Mouse (Mus musculus) intestine, embryonic 15.5 days (tissue): Measurements from ENCODE around the gene Lcn9. TPM values are rescaled to one million over a fixed set of nuclear protein-coding genes. Genes with fewer than 3 reads are reported as not detected.

Experiments used
- ATAC-seq: fragments of 200-750 bp; cut with Nextera tagmentation; 2 replicates; pipeline ENCODE4 v1.8.0; 2017; ENCODE audit warnings: moderate TSS enrichment, moderate library complexity
- H3K27ac ChIP-seq: fragments of 300-500 bp; sonication (generic); 2 replicates; pipeline ENCODE4 v1.5.1; 2015; ENCODE audit warnings: mild to moderate bottlenecking, inconsistent platforms
- H3K27me3 ChIP-seq: fragments of 300-500 bp; sonication (generic); replicated peaks from 2 replicates; pipeline ENCODE4 v1.6.1; 2015; ENCODE audit warnings: inconsistent platforms
- H3K36me3 ChIP-seq: fragments of 300-500 bp; sonication (generic); 2 replicates; pipeline ENCODE4 v1.6.1; 2015; ENCODE audit warnings: inconsistent platforms
- H3K4me1 ChIP-seq: fragments of 300-500 bp; sonication (generic); replicated peaks from 2 replicates; pipeline ENCODE4 v1.6.1; 2015; ENCODE audit warnings: inconsistent platforms
- H3K4me2 ChIP-seq: fragments of 300-500 bp; sonication (generic); replicated peaks from 2 replicates; pipeline ENCODE4 v1.6.1; 2015; ENCODE audit warnings: mild to moderate bottlenecking, inconsistent platforms
- H3K4me3 ChIP-seq: fragments of 300-500 bp; sonication (generic); replicated peaks from 2 replicates; pipeline ENCODE4 v1.5.1; 2015; ENCODE audit warnings: inconsistent platforms
- H3K9ac ChIP-seq: fragments of 300-500 bp; sonication (generic); 2 replicates; pipeline ENCODE4 v1.6.1; 2015; ENCODE audit warnings: inconsistent platforms
- H3K9me3 ChIP-seq: fragments of 300-500 bp; sonication (generic); 2 replicates; pipeline ENCODE4 v1.6.1; 2016; ENCODE audit warnings: inconsistent platforms
- WGBS: fragments of 180-500 bp; shearing (Covaris S2); methylation state at CpG from one replicate; pipeline ENCODE4 v1.1.7; 2015; 5-methylcytosine and 5-hydroxymethylcytosine counted together
- polyA plus RNA-seq: library from polyadenylated mRNA; unstranded; fragments of >200 nt; fragmentation: Nextera tagmentation; extraction: Ambion mirVana; gene quantifications from 2 replicates; pipeline ENCODE4 v1.2.1, GENCODE M21; 2015

The Lcn9 gene
- polyA plus RNA-seq, 1 experiment from 2014 or later: not detected

DNA sequence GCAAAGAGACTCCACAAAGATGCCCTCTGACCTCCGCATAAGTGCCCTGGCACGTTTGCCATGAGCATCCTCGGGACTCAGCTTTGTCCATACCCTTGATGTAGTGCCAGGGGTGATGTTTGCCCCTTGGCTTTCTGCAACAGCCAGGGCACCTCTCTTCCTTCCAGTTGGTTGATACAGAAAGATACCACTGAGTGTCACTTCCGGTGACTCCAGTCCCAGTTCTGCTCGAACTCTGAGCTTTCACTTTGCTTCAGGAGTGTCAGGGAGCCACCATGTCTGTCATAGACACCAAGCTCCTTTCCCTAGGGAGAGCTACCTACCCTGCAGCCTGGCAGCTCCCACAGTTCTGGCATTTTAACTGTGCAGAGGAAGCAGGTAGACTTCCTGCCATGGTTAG, 31.0 kb downstream of the Lcn9 start:
- WGBS: 69% methylated on average over 5 of the region's 5 CpGs
- H3K27ac ChIP-seq: no peak overlapping the region
- H3K36me3 ChIP-seq: no peaks in the 10 kb centered on the region
- no peaks in the 10 kb centered on the region for H3K27me3 ChIP-seq
- no peaks in the 10 kb centered on the region for H3K4me1 ChIP-seq
- no peak overlapping the region for H3K9ac ChIP-seq
- H3K4me3 ChIP-seq: no peak overlapping the region
- H3K9me3 ChIP-seq: no peaks in the 10 kb centered on the region
- no peak overlapping the region for H3K4me2 ChIP-seq
- ATAC-seq: no peak

GRCm38 (mm10) chr2:25859891-25860290, 36.9 kb downstream of the Lcn9 start:
- peaks cover 13% of the 10 kb centered on the region for H3K4me1 ChIP-seq
- H3K27ac ChIP-seq: no peak overlapping the region
- 87% methylated on average over 3 of the region's 3 CpGs for WGBS
- no peak overlapping the region for H3K4me3 ChIP-seq
- ATAC-seq: no peak
- no peaks in the 10 kb centered on the region for H3K9me3 ChIP-seq
- H3K9ac ChIP-seq: no peak overlapping the region
- no peak overlapping the region for H3K4me2 ChIP-seq
- H3K27me3 ChIP-seq: peaks cover 14% of the 10 kb centered on the region
- H3K36me3 ChIP-seq: no peaks in the 10 kb centered on the region

DNA sequence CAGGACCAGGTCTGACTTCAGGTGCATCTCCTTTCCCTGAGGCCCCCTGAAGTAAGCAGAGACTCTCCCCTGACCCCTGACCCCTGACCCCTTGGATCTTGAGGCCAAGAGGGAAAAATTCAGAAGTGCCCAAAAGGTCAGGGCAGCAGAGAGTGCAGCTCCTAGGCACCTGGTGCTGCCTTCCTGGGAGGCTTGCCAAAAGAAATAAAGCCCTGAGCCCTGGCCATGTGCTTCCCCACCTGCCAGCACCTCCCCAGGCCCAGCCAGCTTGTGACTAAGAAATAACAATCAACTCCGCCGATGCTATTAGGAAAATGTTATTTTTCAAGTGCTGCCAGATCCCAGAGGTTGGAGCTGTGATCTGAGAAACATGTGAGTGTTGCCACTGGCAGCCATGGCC, 39.1 kb downstream of the Lcn9 start:
- no peak for ATAC-seq
- Histone ChIP-seq H3K27me3 (peaks cover 20% of the 10 kb centered on the region), H3K9me3 (no peaks in the 10 kb centered on the region), H3K27ac (no peak overlapping the region), H3K4me2 (no peak overlapping the region), H3K4me1 (peaks cover 13% of the 10 kb centered on the region), H3K9ac (no peak overlapping the region), H3K4me3 (no peak overlapping the region), H3K36me3 (no peaks in the 10 kb centered on the region)
- 73% methylated on average over 2 of the region's 2 CpGs for WGBS

- WGBS: 55% methylated on average over 5 of the region's 5 CpGs
- Histone ChIP-seq H3K27ac (no peak overlapping the region), H3K4me3 (no peak overlapping the region), H3K9ac (no peak overlapping the region), H3K9me3 (no peaks in the 10 kb centered on the region), H3K4me2 (peak overlapping the region; percentile 97), H3K36me3 (no peaks in the 10 kb centered on the region), H3K4me1 (peaks cover 13% of the 10 kb centered on the region), H3K27me3 (peaks cover 23% of the 10 kb centered on the region)
- ATAC-seq: no peak
Observed at GRCm38 (mm10) chr2:25862696-25863270, 39.8 kb downstream of the Lcn9 start.

DNA sequence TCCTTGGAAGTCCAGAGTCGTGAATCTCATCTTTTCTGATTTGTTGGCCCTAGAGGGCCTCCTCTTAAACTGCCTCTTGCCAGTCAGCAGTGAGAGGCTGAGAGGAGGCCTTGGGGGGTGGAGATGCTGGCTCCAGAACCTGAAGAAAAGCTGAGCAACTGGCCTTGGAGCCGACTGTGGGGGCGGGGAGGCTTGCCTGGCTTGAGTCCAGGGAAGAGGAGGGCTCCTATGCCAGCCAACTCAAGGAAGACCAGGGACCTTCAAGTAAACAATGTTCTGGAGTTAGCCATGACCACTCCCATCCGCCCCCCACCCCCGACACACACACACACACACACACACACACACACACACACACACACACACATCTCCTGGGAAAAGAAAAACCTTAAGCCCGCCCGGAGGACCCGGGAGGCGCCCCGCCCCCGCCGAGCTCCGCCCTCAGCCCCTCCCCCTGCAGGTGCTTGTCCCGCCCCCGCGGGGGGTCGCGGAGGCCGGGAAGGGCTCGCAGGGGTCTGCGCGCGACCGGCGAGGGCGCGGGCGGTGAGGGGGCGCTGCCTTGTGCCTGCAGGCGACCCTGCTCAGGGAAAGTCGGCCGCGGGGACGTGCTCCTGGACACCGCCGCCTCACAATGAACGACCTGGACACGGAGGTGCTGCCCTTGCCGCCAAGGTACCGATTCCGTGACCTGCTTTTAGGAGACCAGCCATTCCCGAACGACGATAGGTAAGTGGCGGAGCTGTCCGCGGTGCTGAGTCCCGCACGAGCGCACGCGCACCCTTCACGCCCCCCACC, 40.6 kb downstream of the Lcn9 start, which contains the start of gene Kcnt1:
TSS of gene Kcnt1 (plus strand) at position 398 of the 795 bp plus-strand sequence.
- H3K9ac ChIP-seq: no peak within 1 kb of the TSS
- WGBS: under 1% methylated on average over 52 of the region's 53 CpGs

GRCm38 (mm10) chr2:25864230-25864629, 41.3 kb downstream of the Lcn9 start:
- no peak overlapping the region for H3K27ac ChIP-seq
- H3K9ac ChIP-seq: no peak overlapping the region
- no peaks in the 10 kb centered on the region for H3K36me3 ChIP-seq
- H3K9me3 ChIP-seq: no peaks in the 10 kb centered on the region
- H3K27me3 ChIP-seq: peaks cover 23% of the 10 kb centered on the region
- peak overlapping the region; percentile 97 for H3K4me2 ChIP-seq
- peak overlapping the region; percentile 48 for H3K4me3 ChIP-seq
- 0 out of 2 replicates have a peak, but pooled peaks have one; percentile 12 for ATAC-seq
- H3K4me1 ChIP-seq: peaks cover 13% of the 10 kb centered on the region
- 7% methylated on average over 18 of the region's 18 CpGs for WGBS

More for the DNA sequence above, 40.6 kb downstream of the Lcn9 start, which contains the start of gene Kcnt1:
- Histone ChIP-seq H3K9me3 (no peaks in the 10 kb centered on the region), H3K4me1 (peaks cover 13% of the 10 kb centered on the region), H3K4me2 (peak within 1 kb of the TSS; percentile 97), H3K27me3 (peaks cover 23% of the 10 kb centered on the region), H3K27ac (no peak within 1 kb of the TSS), H3K36me3 (no peaks in the 10 kb centered on the region), H3K4me3 (peak within 1 kb of the TSS; percentile 48)
- ATAC-seq: peak; percentile 53; the same call in 1 of the 2 replicates

DNA sequence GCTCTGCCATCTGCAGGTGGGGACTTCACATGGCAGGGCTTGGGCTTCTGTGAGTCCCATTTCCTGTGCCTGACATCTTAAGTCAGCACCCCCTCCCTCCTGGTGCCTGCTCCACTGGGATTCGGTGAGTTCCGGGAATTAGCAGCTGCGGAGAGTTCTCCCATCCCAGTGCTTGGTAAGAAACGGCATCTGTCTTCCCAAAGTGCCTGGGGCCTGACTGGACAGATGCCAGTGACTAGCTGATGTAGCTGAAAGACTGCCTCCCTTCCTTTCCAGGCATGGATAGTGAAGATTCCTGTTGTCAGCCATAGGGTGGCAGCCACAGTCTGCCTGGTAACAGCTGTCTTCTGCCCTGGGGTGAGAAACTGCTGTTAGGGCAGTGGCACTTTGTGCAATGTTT, 42.5 kb downstream of the Lcn9 start:
- Histone ChIP-seq H3K36me3 (no peaks in the 10 kb centered on the region), H3K4me2 (no peak overlapping the region), H3K9me3 (no peaks in the 10 kb centered on the region), H3K27ac (no peak overlapping the region), H3K9ac (no peak overlapping the region), H3K27me3 (peaks cover 23% of the 10 kb centered on the region), H3K4me3 (no peak overlapping the region), H3K4me1 (peaks cover 13% of the 10 kb centered on the region)
- 17% methylated on average over 4 of the region's 4 CpGs for WGBS
- ATAC-seq: no peak

DNA sequence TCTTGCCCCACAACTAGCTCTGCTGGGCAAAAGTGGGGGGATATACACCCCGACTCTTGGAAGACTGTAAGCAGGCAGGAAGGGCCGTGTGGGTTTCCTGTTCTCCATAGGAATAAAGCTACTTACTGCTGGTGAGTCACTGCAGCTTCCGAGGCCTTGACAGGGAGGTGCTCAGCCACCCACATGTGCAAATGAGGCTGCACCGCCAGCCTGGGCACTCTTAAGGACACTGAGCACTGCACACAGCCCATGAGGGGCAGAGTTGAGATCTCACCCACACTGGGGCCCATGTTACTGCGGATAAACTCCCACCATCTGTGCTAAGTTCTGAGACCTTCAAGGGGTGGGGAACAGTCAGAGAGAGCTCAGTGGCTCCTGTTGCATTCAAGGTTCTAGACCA, 43.7 kb downstream of the Lcn9 start:
- H3K9me3 ChIP-seq: no peaks in the 10 kb centered on the region
- H3K9ac ChIP-seq: no peak overlapping the region
- H3K36me3 ChIP-seq: no peaks in the 10 kb centered on the region
- no peak overlapping the region for H3K4me2 ChIP-seq
- H3K4me3 ChIP-seq: no peak overlapping the region
- 54% methylated on average over 5 of the region's 5 CpGs for WGBS
- H3K27me3 ChIP-seq: peaks cover 23% of the 10 kb centered on the region
- no peak overlapping the region for H3K27ac ChIP-seq
- no peak for ATAC-seq
- peaks cover 13% of the 10 kb centered on the region for H3K4me1 ChIP-seq

Other genes with a start within 250 kb of the Lcn9 start
- gene Mamdc4, start 248.3 kb upstream of the Lcn9 start, polyA plus RNA-seq: 297 and 389 TPM in 2 replicates
- 163 and 190 TPM in 2 replicates for gene Phpt1, start 247.9 kb upstream of the Lcn9 start, polyA plus RNA-seq
- 1.7 and 2.9 TPM in 2 replicates for gene Ajm1, start 241.4 kb upstream of the Lcn9 start, polyA plus RNA-seq
- gene Rabl6, start 214.6 kb upstream of the Lcn9 start, polyA plus RNA-seq: 65.5 and 69.7 TPM in 2 replicates
- 0.13 and 0.16 TPM in 2 replicates for gene Ccdc183, start 205.5 kb upstream of the Lcn9 start, polyA plus RNA-seq
- 22.2 and 23.8 TPM in 2 replicates for gene Tmem141, start 201.1 kb upstream of the Lcn9 start, polyA plus RNA-seq
- 3.5 and 4.7 TPM in 2 replicates for gene Fcna, start 195.1 kb upstream of the Lcn9 start, polyA plus RNA-seq
- gene Lcn8, start 170.0 kb upstream of the Lcn9 start, polyA plus RNA-seq: not detected in 2 replicates
- not detected in 2 replicates for gene Lcn5, start 165.2 kb upstream of the Lcn9 start, polyA plus RNA-seq
- gene Lcn6, start 146.4 kb upstream of the Lcn9 start, polyA plus RNA-seq: not detected in 2 replicates
- not detected in 2 replicates for gene Lcn10, start 140.4 kb upstream of the Lcn9 start, polyA plus RNA-seq
- gene Obp2a, start 123.1 kb upstream of the Lcn9 start, polyA plus RNA-seq: not detected in 2 replicates
- gene Bmyc, start 116.4 kb upstream of the Lcn9 start, polyA plus RNA-seq: 87.2 and 98.7 TPM in 2 replicates
- gene Obp2b, start 86.1 kb upstream of the Lcn9 start, polyA plus RNA-seq: not detected in 2 replicates
- gene Lcn3, start 57.6 kb upstream of the Lcn9 start, polyA plus RNA-seq: not detected in 2 replicates
- gene Lcn11, start 46.1 kb upstream of the Lcn9 start, polyA plus RNA-seq: not detected in 2 replicates
- gene Gm13539, start 40.9 kb upstream of the Lcn9 start, polyA plus RNA-seq: not detected in 2 replicates
- gene Glt6d1, start 7.3 kb upstream of the Lcn9 start, polyA plus RNA-seq: not detected in 2 replicates
- not detected in 2 replicates for gene Sohlh1, start 24.1 kb downstream of the Lcn9 start, polyA plus RNA-seq
- gene Kcnt1, start 40.6 kb downstream of the Lcn9 start, polyA plus RNA-seq: 0.53 and 0.67 TPM in 2 replicates
- gene Camsap1, start 160.1 kb downstream of the Lcn9 start, polyA plus RNA-seq: 11.3 and 15.6 TPM in 2 replicates
- 82.2 and 84.1 TPM in 2 replicates for gene Ubac1, start 198.6 kb downstream of the Lcn9 start, polyA plus RNA-seq